Mouse (Mus musculus) intestine, embryonic 15.5 days (tissue): ENCODE measurements at regions not wholly inside any gene's neighbourhood (a gene's known extent, or its start where the extent isn't known, plus 50 kb on each side); places are given as distances from the start of the nearest gene placed in this dataset.

Source experiments
- ATAC-seq: fragments of 200-750 bp; cut with Nextera tagmentation; 2 replicates; pipeline ENCODE4 v1.8.0; 2017; ENCODE audit warnings: moderate TSS enrichment, moderate library complexity
- H3K27ac ChIP-seq: fragments of 300-500 bp; sonication (generic); 2 replicates; pipeline ENCODE4 v1.5.1; 2015; ENCODE audit warnings: mild to moderate bottlenecking, inconsistent platforms
- H3K27me3 ChIP-seq: fragments of 300-500 bp; sonication (generic); replicated peaks from 2 replicates; pipeline ENCODE4 v1.6.1; 2015; ENCODE audit warnings: inconsistent platforms
- H3K36me3 ChIP-seq: fragments of 300-500 bp; sonication (generic); 2 replicates; pipeline ENCODE4 v1.6.1; 2015; ENCODE audit warnings: inconsistent platforms
- H3K4me1 ChIP-seq: fragments of 300-500 bp; sonication (generic); replicated peaks from 2 replicates; pipeline ENCODE4 v1.6.1; 2015; ENCODE audit warnings: inconsistent platforms
- H3K4me2 ChIP-seq: fragments of 300-500 bp; sonication (generic); replicated peaks from 2 replicates; pipeline ENCODE4 v1.6.1; 2015; ENCODE audit warnings: mild to moderate bottlenecking, inconsistent platforms
- H3K4me3 ChIP-seq: fragments of 300-500 bp; sonication (generic); replicated peaks from 2 replicates; pipeline ENCODE4 v1.5.1; 2015; ENCODE audit warnings: inconsistent platforms
- H3K9ac ChIP-seq: fragments of 300-500 bp; sonication (generic); 2 replicates; pipeline ENCODE4 v1.6.1; 2015; ENCODE audit warnings: inconsistent platforms
- H3K9me3 ChIP-seq: fragments of 300-500 bp; sonication (generic); 2 replicates; pipeline ENCODE4 v1.6.1; 2016; ENCODE audit warnings: inconsistent platforms
- WGBS: fragments of 180-500 bp; shearing (Covaris S2); methylation state at CpG from one replicate; pipeline ENCODE4 v1.1.7; 2015; 5-methylcytosine and 5-hydroxymethylcytosine counted together

- H3K4me1 ChIP-seq, result no peaks in the 10 kb centered on the region
- H3K4me2 ChIP-seq, result no peak overlapping the region
- 78% methylated on average over 4 of the region's 4 CpGs for WGBS
- no peaks in the 10 kb centered on the region for H3K27me3 ChIP-seq
- H3K27ac ChIP-seq, result no peak overlapping the region
- no peaks in the 10 kb centered on the region for H3K36me3 ChIP-seq
- H3K9me3 ChIP-seq, result no peaks in the 10 kb centered on the region
- no peak overlapping the region for H3K9ac ChIP-seq
- no peak overlapping the region for H3K4me3 ChIP-seq
- ATAC-seq, result no peak
These were observed 428.4 kb upstream of the Intu start for GRCm38 (mm10) chr3:40102698-40103097.

GRCm38 (mm10) chr3:40114811-40115210, 416.3 kb upstream of the Intu start:
- Histone ChIP-seq H3K9me3 (no peaks in the 10 kb centered on the region), H3K4me2 (no peak overlapping the region), H3K4me3 (no peak overlapping the region), H3K9ac (no peak overlapping the region), H3K36me3 (no peaks in the 10 kb centered on the region), H3K4me1 (no peaks in the 10 kb centered on the region), H3K27me3 (no peaks in the 10 kb centered on the region), H3K27ac (no peak overlapping the region)
- WGBS, result 57% methylated on average over 4 of the region's 4 CpGs
- ATAC-seq, result no peak

GRCm38 (mm10) chr3:40118551-40118950, 412.5 kb upstream of the Intu start:
- no peaks in the 10 kb centered on the region for H3K9me3 ChIP-seq
- H3K4me2 ChIP-seq, result no peak overlapping the region
- WGBS, result 80% methylated on average over 3 of the region's 3 CpGs
- no peaks in the 10 kb centered on the region for H3K36me3 ChIP-seq
- no peaks in the 10 kb centered on the region for H3K27me3 ChIP-seq
- H3K4me1 ChIP-seq, result no peaks in the 10 kb centered on the region
- no peak overlapping the region for H3K27ac ChIP-seq
- H3K9ac ChIP-seq, result no peak overlapping the region
- no peak for ATAC-seq
- H3K4me3 ChIP-seq, result no peak overlapping the region

DNA sequence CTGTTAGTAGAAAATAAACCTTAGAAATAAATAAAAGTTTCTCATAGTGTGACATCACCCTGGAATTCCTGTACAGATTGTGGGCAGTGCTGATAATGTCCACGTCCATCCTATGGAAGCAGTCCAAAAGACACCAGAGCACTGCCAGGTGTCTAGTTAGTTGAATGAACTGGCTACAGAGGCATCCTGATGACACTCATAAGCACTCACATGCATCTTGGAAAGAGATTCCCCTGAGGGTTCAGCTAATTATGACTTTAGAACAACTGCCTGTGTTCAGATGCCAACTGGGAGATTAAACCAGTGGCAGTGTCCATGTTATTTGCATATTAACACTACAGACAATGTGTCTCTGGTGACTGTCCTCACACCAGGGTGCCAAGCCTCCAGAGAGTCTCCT, 411.6 kb upstream of the Intu start:
- Histone ChIP-seq H3K36me3 (no peaks in the 10 kb centered on the region), H3K4me2 (no peak overlapping the region), H3K9me3 (no peaks in the 10 kb centered on the region), H3K27ac (no peak overlapping the region), H3K27me3 (no peaks in the 10 kb centered on the region), H3K4me1 (no peaks in the 10 kb centered on the region), H3K4me3 (no peak overlapping the region), H3K9ac (no peak overlapping the region)
- no peak for ATAC-seq
- WGBS, result 44% methylated on average over 1 of the region's 1 CpGs

- ATAC-seq, result no peak
- H3K4me3 ChIP-seq, result no peak overlapping the region
- H3K4me2 ChIP-seq, result no peak overlapping the region
- H3K27me3 ChIP-seq, result no peaks in the 10 kb centered on the region
- no peaks in the 10 kb centered on the region for H3K4me1 ChIP-seq
- no peaks in the 10 kb centered on the region for H3K36me3 ChIP-seq
- H3K9ac ChIP-seq, result no peak overlapping the region
- no peak overlapping the region for H3K27ac ChIP-seq
- H3K9me3 ChIP-seq, result no peaks in the 10 kb centered on the region
- WGBS, result 24% methylated on average over 4 of the region's 4 CpGs
These were observed 410.7 kb upstream of the Intu start for GRCm38 (mm10) chr3:40120298-40120875.

- no peak overlapping the region for H3K27ac ChIP-seq
- no peak overlapping the region for H3K4me3 ChIP-seq
- WGBS, result 88% methylated on average over 9 of the region's 9 CpGs
- H3K4me2 ChIP-seq, result no peak overlapping the region
- no peaks in the 10 kb centered on the region for H3K4me1 ChIP-seq
- H3K36me3 ChIP-seq, result no peaks in the 10 kb centered on the region
- no peak overlapping the region for H3K9ac ChIP-seq
- ATAC-seq, result no peak
- no peaks in the 10 kb centered on the region for H3K27me3 ChIP-seq
- no peaks in the 10 kb centered on the region for H3K9me3 ChIP-seq
These were observed 407.4 kb upstream of the Intu start for GRCm38 (mm10) chr3:40123558-40124236.

- no peaks in the 10 kb centered on the region for H3K27me3 ChIP-seq
- H3K9me3 ChIP-seq, result no peaks in the 10 kb centered on the region
- no peak overlapping the region for H3K9ac ChIP-seq
- ATAC-seq, result no peak
- no peak overlapping the region for H3K27ac ChIP-seq
- no peaks in the 10 kb centered on the region for H3K36me3 ChIP-seq
- H3K4me3 ChIP-seq, result no peak overlapping the region
- H3K4me2 ChIP-seq, result no peak overlapping the region
- WGBS, result 61% methylated on average over 2 of the region's 2 CpGs
- no peaks in the 10 kb centered on the region for H3K4me1 ChIP-seq
These were observed 404.2 kb upstream of the Intu start for GRCm38 (mm10) chr3:40126903-40127302.

DNA sequence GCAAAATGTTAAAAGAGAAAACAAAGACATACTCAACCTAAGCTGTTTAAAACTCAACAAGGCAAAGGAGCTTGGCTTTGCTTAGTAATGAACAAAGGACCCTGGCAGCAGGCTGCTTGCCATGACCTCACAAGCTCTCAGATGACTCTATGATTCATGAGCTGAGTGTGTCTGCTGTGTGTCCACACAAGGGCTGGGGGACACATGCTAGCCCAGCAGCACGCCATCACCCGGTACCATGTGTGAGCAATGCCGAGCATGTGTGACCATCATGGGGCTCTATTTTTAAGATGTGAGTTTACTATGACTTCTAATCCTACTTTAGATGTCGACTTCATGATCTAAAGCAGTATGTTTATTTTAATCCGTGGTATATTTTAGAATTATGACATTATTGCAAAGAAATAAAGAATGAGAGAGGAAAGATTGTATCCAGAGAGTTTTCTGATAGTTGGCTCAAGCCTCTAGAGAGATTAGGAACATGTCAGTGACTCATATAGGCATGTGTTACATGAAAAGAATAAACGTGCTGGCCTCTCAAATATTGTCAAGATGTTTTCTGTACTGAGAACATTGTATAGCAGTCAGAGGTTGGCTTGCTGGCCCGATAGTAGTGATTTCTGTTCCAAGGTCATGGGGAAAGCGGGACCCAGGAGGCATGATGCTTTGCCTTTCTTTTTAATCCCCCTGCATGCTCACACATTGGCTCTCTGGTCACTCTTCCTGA, 400.1 kb upstream of the Intu start:
- Histone ChIP-seq H3K9me3 (no peaks in the 10 kb centered on the region), H3K4me2 (no peak overlapping the region), H3K9ac (no peak overlapping the region), H3K4me1 (no peaks in the 10 kb centered on the region), H3K4me3 (no peak overlapping the region), H3K36me3 (no peaks in the 10 kb centered on the region), H3K27me3 (no peaks in the 10 kb centered on the region), H3K27ac (no peak overlapping the region)
- ATAC-seq, result no peak
- WGBS, result 76% methylated on average over 8 of the region's 8 CpGs

DNA sequence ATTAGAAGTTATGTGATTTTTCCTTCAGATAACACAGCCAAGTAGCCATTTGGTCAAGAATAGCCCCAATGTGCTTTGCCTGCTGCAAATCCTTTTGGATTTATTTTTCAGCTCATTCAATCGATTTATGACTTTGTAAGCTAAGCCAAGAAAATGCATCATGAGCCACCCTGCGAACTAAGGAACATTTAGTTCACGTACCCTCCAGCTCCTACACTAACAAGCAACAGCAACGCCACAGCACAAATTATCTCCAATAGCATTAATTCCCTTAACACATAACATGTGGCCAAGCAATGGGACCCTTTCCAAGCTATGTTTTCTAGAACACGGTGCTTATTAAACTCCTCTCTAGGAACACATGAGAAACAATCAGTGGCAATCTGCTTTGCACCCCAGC, 392.4 kb upstream of the Intu start:
- Histone ChIP-seq H3K4me3 (no peak overlapping the region), H3K4me1 (no peaks in the 10 kb centered on the region), H3K9ac (no peak overlapping the region), H3K4me2 (no peak overlapping the region), H3K27ac (no peak overlapping the region), H3K36me3 (no peaks in the 10 kb centered on the region), H3K27me3 (no peaks in the 10 kb centered on the region), H3K9me3 (no peaks in the 10 kb centered on the region)
- ATAC-seq, result no peak
- WGBS, result 65% methylated on average over 5 of the region's 5 CpGs

GRCm38 (mm10) chr3:40142229-40142628, 388.9 kb upstream of the Intu start:
- no peak for ATAC-seq
- Histone ChIP-seq H3K9me3 (no peaks in the 10 kb centered on the region), H3K4me1 (no peaks in the 10 kb centered on the region), H3K27ac (no peak overlapping the region), H3K36me3 (no peaks in the 10 kb centered on the region), H3K27me3 (no peaks in the 10 kb centered on the region), H3K4me2 (no peak overlapping the region), H3K9ac (no peak overlapping the region), H3K4me3 (no peak overlapping the region)
- 84% methylated on average over 5 of the region's 5 CpGs for WGBS

DNA sequence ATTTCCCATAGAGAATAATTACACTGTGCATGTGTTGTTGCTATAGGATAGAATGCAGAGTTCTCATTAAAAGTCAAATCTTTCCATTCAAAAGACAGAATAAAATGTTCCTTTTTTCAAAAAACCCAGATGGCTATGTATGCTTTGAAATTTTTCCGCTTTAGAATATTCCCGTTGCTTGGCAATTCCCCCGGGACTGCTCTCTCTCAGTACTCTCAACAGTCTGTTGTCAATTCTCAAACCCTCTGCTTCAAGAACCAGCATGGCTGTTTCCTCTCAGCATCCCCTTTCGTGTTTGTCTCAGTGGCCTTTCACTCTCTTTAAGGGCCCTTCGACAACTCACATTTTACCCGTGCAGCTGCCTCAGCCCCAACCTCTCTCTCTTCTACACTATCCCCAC, 372.5 kb upstream of the Intu start:
- H3K9ac ChIP-seq, result no peak overlapping the region
- no peaks in the 10 kb centered on the region for H3K9me3 ChIP-seq
- no peak overlapping the region for H3K4me3 ChIP-seq
- WGBS, result 81% methylated on average over 6 of the region's 6 CpGs
- no peak for ATAC-seq
- no peaks in the 10 kb centered on the region for H3K4me1 ChIP-seq
- no peak overlapping the region for H3K4me2 ChIP-seq
- no peaks in the 10 kb centered on the region for H3K36me3 ChIP-seq
- H3K27ac ChIP-seq, result no peak overlapping the region
- H3K27me3 ChIP-seq, result no peaks in the 10 kb centered on the region

- no peaks in the 10 kb centered on the region for H3K27me3 ChIP-seq
- H3K9me3 ChIP-seq, result no peaks in the 10 kb centered on the region
- WGBS, result 55% methylated on average over 9 of the region's 9 CpGs
- H3K27ac ChIP-seq, result no peak overlapping the region
- H3K36me3 ChIP-seq, result no peaks in the 10 kb centered on the region
- H3K9ac ChIP-seq, result no peak overlapping the region
- H3K4me3 ChIP-seq, result no peak overlapping the region
- no peak overlapping the region for H3K4me2 ChIP-seq
- no peaks in the 10 kb centered on the region for H3K4me1 ChIP-seq
- ATAC-seq, result no peak
These were observed 371.4 kb upstream of the Intu start for GRCm38 (mm10) chr3:40159591-40160145.
